Mouse (Mus musculus) kidney, adult 2 months (tissue): ENCODE measurements around the gene Ubxn10. TPM values are rescaled to one million over a fixed set of nuclear protein-coding genes. Genes with fewer than 3 reads are reported as not detected.

Experiments used
- DNase-seq: peaks from one replicate; pipeline ENCODE4 v3.0.0; 2021
- H3K27ac ChIP-seq: fragments of 200-500 bp; 2 replicates; pipeline ENCODE4 v1.5.1; 2012; ENCODE audit warnings: low read depth, low read length, control low read depth, inconsistent platforms; ENCODE audit not compliant: insufficient read depth
- H3K27me3 ChIP-seq: fragments of 200-500 bp; replicated peaks from 2 replicates; pipeline ENCODE4 v1.6.1; 2012; ENCODE audit warnings: mild to moderate bottlenecking, moderate library complexity, low read length, inconsistent platforms; ENCODE audit not compliant: control insufficient read depth, insufficient read depth
- H3K36me3 ChIP-seq: fragments of 200-500 bp; 2 replicates; pipeline ENCODE4 v1.6.1; 2012; ENCODE audit warnings: mild to moderate bottlenecking, moderate library complexity, low read length, inconsistent platforms; ENCODE audit not compliant: control insufficient read depth, insufficient read depth
- H3K4me1 ChIP-seq: fragments of 200-500 bp; 2 replicates; pipeline ENCODE4 v1.6.1; 2011; ENCODE audit warnings: low read length; ENCODE audit not compliant: control insufficient read depth, insufficient read depth
- H3K4me3 ChIP-seq: fragments of 200-500 bp; 2 replicates; pipeline ENCODE4 v1.5.1; 2011; ENCODE audit warnings: mild to moderate bottlenecking, low read depth, low read length, control low read depth; ENCODE audit not compliant: insufficient read depth
- CTCF ChIP-seq: fragments of 200-500 bp; conservative IDR thresholded peaks from 2 replicates; pipeline ENCODE4 v1.5.1; 2011; ENCODE audit warnings: low read depth, mild to moderate bottlenecking, control low read depth, low read length, moderate library complexity, mixed read lengths; ENCODE audit not compliant: insufficient read depth, insufficient read length
- POLR2A ChIP-seq: fragments of 200-500 bp; IDR thresholded peaks from one replicate; pipeline ENCODE4 v1.6.1; 2011; ENCODE audit warnings: low read depth, low read length, control low read depth
- WGBS: fragments of 180-500 bp; shearing (Covaris S2); methylation state at CpG from one replicate; pipeline ENCODE4 v1.1.7; 2018; 5-methylcytosine and 5-hydroxymethylcytosine counted together
- polyA plus RNA-seq: library from polyadenylated mRNA; depleted of rRNA; stranded (reverse); fragments of >200 nt; gene quantifications from 2 replicates; pipeline ENCODE4 v1.2.3, GENCODE M21; 2012

Gene Ubxn10
- polyA plus RNA-seq, 1 experiment: 5.6 TPM

DNA sequence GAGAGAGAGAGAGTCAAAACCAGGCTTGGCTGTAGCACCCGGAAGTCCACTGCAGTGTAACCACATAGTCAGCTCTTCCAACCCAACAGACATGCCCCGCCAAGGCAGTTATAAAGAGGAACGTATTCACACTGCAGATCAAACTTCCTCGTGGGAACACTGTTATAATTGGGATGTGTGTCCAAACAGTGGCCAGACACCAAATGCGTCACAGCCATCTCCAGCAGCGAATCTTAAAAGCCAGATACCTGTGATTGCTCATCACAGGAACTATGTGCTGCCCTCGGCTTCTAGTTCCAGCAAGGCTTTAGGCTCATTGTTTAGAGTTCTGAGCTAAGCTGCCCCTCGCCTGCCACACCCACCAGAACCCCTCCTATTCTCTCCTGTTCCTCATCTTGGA is 34.4 kb downstream of the Ubxn10 start:
- no peak for DNase-seq
- H3K27me3 ChIP-seq: no peaks in the 10 kb centered on the region
- H3K27ac ChIP-seq: no peak overlapping the region
- TF ChIP-seq POLR2A (no peak), CTCF (no peak)
- H3K36me3 ChIP-seq: no peaks in the 10 kb centered on the region
- H3K4me1 ChIP-seq: no peaks in the 10 kb centered on the region
- 77% methylated on average over 8 of the region's 8 CpGs for WGBS
- no peak overlapping the region for H3K4me3 ChIP-seq

DNA sequence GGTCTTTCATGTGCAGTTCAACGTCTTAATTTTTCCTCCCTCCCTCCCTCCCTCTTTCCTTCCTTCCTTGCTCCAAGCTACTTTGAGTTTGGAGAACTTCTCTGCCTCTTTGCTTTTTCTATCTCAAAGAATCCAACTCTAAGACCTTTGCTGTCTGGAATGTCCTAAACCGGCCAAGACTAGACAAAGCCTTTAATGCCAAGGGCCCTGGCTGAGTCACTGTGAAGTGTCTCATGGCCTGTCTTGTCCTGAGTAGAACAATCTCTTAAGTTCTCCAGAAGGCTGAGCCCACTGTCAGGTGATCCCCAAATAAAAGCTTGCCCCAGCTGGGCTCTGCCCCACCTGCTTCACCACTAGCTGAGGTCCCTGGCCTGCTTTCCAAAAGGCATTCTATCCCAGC is 34.9 kb downstream of the Ubxn10 start:
- DNase-seq: no peak
- Histone ChIP-seq H3K27me3 (no peaks in the 10 kb centered on the region), H3K4me3 (no peak overlapping the region), H3K27ac (no peak overlapping the region), H3K4me1 (0 out of 2 replicates have a peak, but pooled peaks cover 2% of the 10 kb centered on the region), H3K36me3 (no peaks in the 10 kb centered on the region)
- 46% methylated on average over 2 of the region's 2 CpGs for whole genome bisulfite sequencing
- TF ChIP-seq POLR2A (no peak), CTCF (no peak)

DNA sequence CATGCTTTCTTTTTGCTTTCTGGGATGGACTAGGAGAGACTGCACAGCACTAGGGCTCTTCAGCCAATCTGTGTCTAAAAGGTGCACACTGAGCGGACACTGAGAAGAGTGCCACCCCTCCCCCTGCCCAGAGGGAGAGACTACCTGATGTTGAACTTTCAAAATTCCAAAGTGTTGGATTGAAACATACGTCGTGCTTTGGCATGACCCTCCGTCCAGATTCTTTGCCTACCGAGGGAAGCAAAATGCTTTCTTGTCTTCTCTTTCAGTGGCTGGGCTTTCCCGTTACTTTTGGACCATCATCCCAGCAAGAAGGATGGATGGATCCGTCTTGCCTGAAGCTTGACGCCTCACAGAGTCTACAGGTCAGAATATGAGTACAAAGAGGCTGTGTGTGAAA is 35.9 kb downstream of the Ubxn10 start:
- Histone ChIP-seq H3K27ac (no peak overlapping the region), H3K27me3 (no peaks in the 10 kb centered on the region), H3K4me1 (0 out of 2 replicates have a peak, but pooled peaks cover 2% of the 10 kb centered on the region), H3K4me3 (no peak overlapping the region), H3K36me3 (no peaks in the 10 kb centered on the region)
- WGBS: 80% methylated on average over 8 of the region's 8 CpGs
- TF ChIP-seq POLR2A (no peak), CTCF (no peak)
- DNase-seq: no peak

DNA sequence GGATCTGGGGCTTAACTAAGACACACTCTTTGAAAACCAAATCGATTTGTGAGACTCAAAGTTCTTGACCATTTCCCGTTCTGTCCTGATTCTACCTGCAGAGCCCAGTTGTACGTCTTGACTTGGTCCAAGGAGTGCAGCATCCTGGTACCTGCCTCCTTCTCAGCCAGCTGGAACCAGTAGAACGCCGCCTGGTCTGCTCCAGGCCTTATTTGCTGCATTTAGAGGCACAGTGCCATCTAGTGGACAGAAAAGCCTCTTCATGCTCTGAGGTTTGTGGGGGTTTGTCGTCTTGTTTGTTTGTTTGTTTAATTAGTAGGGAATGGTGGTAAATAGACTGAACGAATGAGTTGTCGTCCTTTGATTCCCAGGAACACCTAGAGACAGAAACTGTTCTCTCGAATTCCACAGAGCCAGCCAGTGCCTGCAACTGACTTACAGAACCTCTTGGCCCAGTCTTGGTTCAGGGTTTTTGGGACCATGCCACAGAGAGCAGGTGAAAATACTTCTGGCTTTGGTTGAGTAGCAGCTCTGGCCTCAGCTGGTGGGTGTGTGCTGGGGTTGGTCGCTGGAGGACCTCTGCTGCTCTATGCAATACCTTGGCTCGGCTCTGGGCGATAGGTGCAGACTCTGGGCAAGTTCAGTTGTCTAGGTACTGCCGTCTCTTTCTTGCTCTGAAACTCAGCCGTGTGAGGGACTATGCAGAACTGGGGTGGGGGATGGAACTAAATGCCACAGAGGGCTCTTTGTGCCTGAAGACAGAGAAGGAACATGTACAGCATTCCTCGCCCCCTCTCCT is 36.6 kb downstream of the Ubxn10 start:
- peak; percentile 82 for DNase-seq
- 29% methylated on average over 15 of the region's 15 CpGs for WGBS
- no peaks in the 10 kb centered on the region for H3K36me3 ChIP-seq
- TF ChIP-seq POLR2A (no peak), CTCF (peak; percentile 80)
- H3K4me1 ChIP-seq: 0 out of 2 replicates have a peak, but pooled peaks cover 2% of the 10 kb centered on the region
- H3K4me3 ChIP-seq: no peak overlapping the region
- H3K27ac ChIP-seq: no peak overlapping the region
- no peaks in the 10 kb centered on the region for H3K27me3 ChIP-seq

DNA sequence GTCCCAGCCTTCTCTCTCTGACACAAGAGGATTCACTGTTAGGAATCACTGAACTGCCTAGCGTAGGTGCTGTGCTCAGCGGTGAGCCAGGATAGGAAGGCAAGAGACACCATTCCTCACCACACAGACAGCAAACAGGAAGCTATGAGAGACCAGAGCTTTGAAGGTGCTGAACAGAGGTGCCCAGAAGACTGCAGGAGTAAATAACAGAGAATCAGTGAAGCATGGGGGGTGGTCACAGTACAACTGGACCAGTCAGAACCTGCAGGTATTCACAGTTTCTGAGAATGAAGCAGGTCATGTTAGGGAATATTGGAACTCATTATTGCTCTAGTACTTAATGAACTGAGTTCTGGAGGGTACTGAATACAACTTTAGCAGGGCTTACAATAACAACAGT is 38.7 kb downstream of the Ubxn10 start:
- no peak for TF ChIP-seq POLR2A
- no peak for TF ChIP-seq CTCF
- H3K36me3 ChIP-seq: no peaks in the 10 kb centered on the region
- H3K27ac ChIP-seq: no peak overlapping the region
- DNase-seq: peak; percentile 82
- no peaks in the 10 kb centered on the region for H3K27me3 ChIP-seq
- 0 out of 2 replicates have a peak, but pooled peaks cover 2% of the 10 kb centered on the region for H3K4me1 ChIP-seq
- WGBS: 45% methylated on average over 2 of the region's 2 CpGs
- no peak overlapping the region for H3K4me3 ChIP-seq

DNA sequence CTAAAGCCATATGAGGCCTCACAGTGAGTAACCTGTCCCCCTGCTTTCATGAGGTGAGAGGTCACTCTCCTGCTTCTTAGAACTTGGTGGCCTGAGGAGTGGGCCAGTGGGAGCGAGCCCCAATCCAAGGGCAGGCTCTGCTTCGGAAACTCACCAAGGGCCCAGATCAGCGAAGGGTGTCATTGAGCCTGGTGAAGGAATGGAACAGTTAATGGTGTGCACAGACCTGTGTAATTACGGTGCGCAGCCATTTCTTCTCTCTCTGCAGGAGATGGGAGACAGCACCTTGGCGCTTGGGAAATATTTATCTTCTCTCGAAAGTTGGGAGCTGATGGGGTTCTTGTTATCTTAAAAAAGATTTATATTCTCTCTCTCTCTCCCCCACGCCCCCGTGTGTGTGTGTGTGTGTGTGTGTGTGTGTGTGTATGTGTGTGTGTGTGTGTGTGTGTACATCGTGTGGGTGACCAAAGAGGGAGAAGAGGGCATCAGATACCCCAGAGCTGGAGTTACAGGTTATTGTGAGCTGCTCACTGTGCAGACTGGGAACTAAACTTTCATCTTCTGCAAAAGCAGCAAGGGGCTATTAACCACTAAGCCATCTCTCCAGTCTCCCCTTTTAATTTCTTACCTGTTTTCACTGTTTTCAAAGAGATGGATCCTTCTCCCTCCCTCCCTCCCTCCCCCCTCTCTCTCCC is 39.7 kb downstream of the Ubxn10 start:
- 0 out of 2 replicates have a peak, but pooled peaks cover 2% of the 10 kb centered on the region for H3K4me1 ChIP-seq
- no peak overlapping the region for H3K27ac ChIP-seq
- 39% methylated on average over 10 of the region's 10 CpGs for WGBS
- no peaks in the 10 kb centered on the region for H3K27me3 ChIP-seq
- TF ChIP-seq CTCF (no peak), POLR2A (no peak)
- no peak overlapping the region for H3K4me3 ChIP-seq
- H3K36me3 ChIP-seq: no peaks in the 10 kb centered on the region
- no peak for DNase-seq

DNA sequence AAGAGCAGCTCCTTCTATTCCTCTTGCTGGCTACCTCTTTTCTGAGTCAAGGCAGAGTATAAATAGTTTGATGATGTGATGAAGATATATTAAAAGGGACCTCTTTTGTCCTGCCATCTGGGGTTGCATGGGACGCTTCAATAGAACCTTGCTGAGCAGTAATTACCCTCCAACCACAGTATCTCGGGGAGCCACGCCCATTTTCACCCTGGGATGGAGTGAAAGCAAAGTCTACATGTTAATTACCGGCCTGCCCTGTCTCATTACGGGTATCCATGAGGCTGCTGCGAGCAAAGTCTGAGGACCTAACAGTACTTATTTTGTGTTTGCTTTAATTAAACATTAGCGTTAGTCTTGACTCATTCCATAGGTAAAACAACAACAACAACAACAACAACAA is 40.2 kb downstream of the Ubxn10 start:
- H3K4me3 ChIP-seq: no peak overlapping the region
- 41% methylated on average over 7 of the region's 7 CpGs for WGBS
- no peak for TF ChIP-seq CTCF
- TF ChIP-seq POLR2A: no peak

More for the DNA sequence above, 40.2 kb downstream of the Ubxn10 start:
- peak; percentile 71 for DNase-seq
- 0 out of 2 replicates have a peak, but pooled peaks cover 2% of the 10 kb centered on the region for H3K4me1 ChIP-seq
- no peak overlapping the region for H3K27ac ChIP-seq
- no peaks in the 10 kb centered on the region for H3K36me3 ChIP-seq
- H3K27me3 ChIP-seq: no peaks in the 10 kb centered on the region
